Mouse (Mus musculus): ENCODE results near the gene Gm49361. TPM values are rescaled to one million over a fixed set of nuclear protein-coding genes. Genes with fewer than 3 reads are reported as not detected.
A peak's percentile ranks its signal among the peaks of the same experiment; 100 is the strongest.

Gene Gm49361
- total RNA-seq, 2 experiments from 2014 or later = 0.51 TPM; not detected in 1

- DNase-seq = no peak
Measured at GRCm38 (mm10) chr14:57619487-57619886, 126.4 kb downstream of the Gm49361 start.

GRCm38 (mm10) chr14:57617675-57618074 lies 128.2 kb downstream of the Gm49361 start:
- no peak for DNase-seq

- no peak for DNase-seq
Measured at GRCm38 (mm10) chr14:57616339-57616965, 129.5 kb downstream of the Gm49361 start.

GRCm38 (mm10) chr14:57615828-57616227 lies 130.1 kb downstream of the Gm49361 start:
- DNase-seq = no peak

GRCm38 (mm10) chr14:57611034-57611433 lies 134.9 kb downstream of the Gm49361 start:
- no peak for DNase-seq

GRCm38 (mm10) chr14:57609816-57610329 lies 136.0 kb downstream of the Gm49361 start:
- DNase-seq = no peak

DNA sequence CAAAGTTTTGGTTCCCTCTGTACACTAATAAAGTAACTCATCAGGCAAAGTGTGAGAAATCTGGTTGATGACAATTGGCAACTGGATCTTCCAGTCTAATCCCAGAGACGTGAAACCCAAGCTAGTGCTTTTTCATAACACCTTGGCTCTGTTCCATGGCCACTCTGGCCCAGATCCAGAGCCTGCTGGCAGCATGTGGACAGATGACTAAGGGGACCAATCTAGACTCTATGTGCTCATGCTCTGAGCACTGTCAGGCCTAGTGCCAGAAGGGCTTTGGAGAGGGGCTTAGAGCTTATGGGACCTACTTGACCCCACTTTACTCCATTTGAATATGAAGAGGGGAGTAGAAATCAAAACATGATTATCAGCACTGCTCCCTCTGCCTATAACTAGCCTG lies 138.4 kb downstream of the Gm49361 start:
- peak; percentile 91 for DNase-seq

- no peak for DNase-seq
Measured at GRCm38 (mm10) chr14:57606663-57607365, 139.1 kb downstream of the Gm49361 start.

DNA sequence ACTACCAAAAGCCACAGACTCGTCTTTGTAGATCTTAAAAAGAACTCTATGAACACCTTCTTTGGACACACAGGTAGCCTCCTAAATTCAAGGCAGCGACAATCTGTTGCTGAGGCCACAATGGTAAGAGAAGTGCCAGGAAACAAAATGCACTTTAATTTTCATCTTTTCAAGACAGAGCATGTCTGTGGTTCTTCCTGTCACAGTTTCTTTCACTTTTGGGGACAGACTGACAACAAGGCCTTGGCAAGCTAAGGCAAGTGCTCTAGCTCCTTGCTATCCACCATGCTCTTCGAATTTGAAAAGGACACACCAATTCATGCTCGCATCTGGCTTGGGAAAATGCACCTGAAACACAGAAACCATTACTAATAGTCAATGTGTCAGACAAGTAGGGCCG lies 152.6 kb downstream of the Gm49361 start:
- no peak for DNase-seq

Other genes with a start within 250 kb of the Gm49361 start
- gene Il17d, start 221.3 kb downstream of the Gm49361 start, total RNA-seq (2021) = 1 to 10 TPM; 1.6 to 2.6 TPM
- gene Eef1akmt1, start 174.5 kb downstream of the Gm49361 start, total RNA-seq (2021) = 10 to 100 TPM; 23.2 to 24.2 TPM
- 10 to 100 TPM in 1 of 2 experiments, 1 to 10 TPM in 1; 6.4 to 10.1 TPM for gene Xpo4, start 80.7 kb downstream of the Gm49361 start, total RNA-seq (2021)
- gene Lats2, start 12.3 kb upstream of the Gm49361 start, total RNA-seq (2021) = 10 to 100 TPM; 13.6 to 19.8 TPM
- gene Sap18, start 52.1 kb upstream of the Gm49361 start, total RNA-seq (2021) = 10 to 100 TPM; 32.1 to 35.6 TPM
- under 1 TPM in 1 of 2 experiments, not detected in 1; 0.16 TPM for gene Ska3, start 80.1 kb upstream of the Gm49361 start, total RNA-seq (2021)
- gene Mrpl57, start 80.1 kb upstream of the Gm49361 start, total RNA-seq (2021) = 10 to 100 TPM; 62.0 to 66.1 TPM
- gene Zdhhc20, start 144.2 kb upstream of the Gm49361 start, total RNA-seq (2021) = 1 to 10 TPM; 2.9 to 5.1 TPM

Measured in gastrocnemius, postnatal 25 days (tissue).